Mouse (Mus musculus) liver, adult 2 months (tissue): Measurements from ENCODE around the gene Fndc7.

Experiments used
- CTCF ChIP-seq: fragments of 200-500 bp; IDR thresholded peaks from 2 replicates; pipeline ENCODE4 v1.5.1; 2011; ENCODE audit warnings: low read depth, low read length, control low read depth
- POLR2A ChIP-seq: fragments of 200-500 bp; IDR thresholded peaks from 2 replicates; pipeline ENCODE4 v1.6.1; 2011; ENCODE audit warnings: low read length, control low read depth; ENCODE audit not compliant: insufficient read depth; ENCODE audit errors: extremely low read depth

GRCm38 (mm10) chr3:108921822-108922221 is 32.0 kb upstream of the Fndc7 start:
- no peak for TF ChIP-seq POLR2A
- no peak for TF ChIP-seq CTCF
